Mouse (Mus musculus): ENCODE measurements around the gene Bnc1.

Bnc1 gene

DNA sequence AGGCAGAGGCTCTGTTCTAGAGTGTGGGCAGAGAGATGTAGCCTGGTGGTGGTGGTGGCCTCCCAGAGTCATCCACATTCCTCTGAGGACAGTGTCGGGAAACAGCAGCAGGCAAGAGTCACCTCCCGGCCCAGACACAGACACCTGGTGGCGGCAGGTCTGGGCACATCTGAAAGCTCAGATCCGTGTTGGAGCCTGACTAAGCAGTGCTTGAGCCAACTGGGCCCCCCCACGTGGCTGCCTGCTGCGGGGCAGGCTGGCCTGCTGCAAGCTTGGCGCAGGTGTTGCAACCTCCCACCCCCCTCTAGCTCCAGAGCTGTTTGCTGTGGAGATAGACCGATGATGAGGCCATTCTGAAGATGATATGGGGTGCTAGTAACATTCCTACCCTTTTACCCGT is 3.9 kb upstream of the Bnc1 start:
- H3K36me3 ChIP-seq (ENCODE audit: control insufficient read depth, insufficient read depth, low read length, poor library complexity, severe bottlenecking) = no peaks in the 10 kb centered on the region
- H3K27me3 ChIP-seq (ENCODE audit: control insufficient read depth, insufficient read depth, low read length, poor library complexity, severe bottlenecking) = peaks cover 3% of the 10 kb centered on the region; the same call in 1 of the 2 replicates
- no peak for DNase-seq (ENCODE audit: low read depth, low spot score)

DNA sequence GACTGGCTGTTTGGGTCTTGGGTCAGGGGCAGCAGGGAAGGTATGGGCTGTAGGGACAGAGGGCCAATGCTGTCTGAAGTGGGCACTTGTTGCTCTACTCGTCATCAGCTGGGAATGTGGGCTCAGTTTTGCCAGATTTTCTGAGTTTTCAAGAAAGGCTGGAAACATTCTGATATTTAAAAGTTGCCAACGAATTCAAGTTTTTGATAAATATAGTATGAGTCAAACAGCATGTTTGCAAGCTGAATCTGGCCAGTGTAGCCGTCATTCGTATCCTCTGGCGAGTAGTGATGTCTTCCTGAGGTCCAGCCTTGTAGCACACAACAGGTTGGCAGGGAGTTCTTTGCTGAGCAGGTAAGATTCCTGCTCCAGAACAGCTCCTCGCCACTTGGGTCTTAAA is 3.0 kb upstream of the Bnc1 start:
- Histone ChIP-seq H3K27me3 (ENCODE audit: control insufficient read depth, insufficient read depth, low read length, poor library complexity, severe bottlenecking) (peaks cover 3% of the 10 kb centered on the region; the same call in 1 of the 2 replicates), H3K36me3 (ENCODE audit: control insufficient read depth, insufficient read depth, low read length, poor library complexity, severe bottlenecking) (no peaks in the 10 kb centered on the region)
- DNase-seq (ENCODE audit: low read depth, low spot score) = no peak

GRCm38 (mm10) chr7:81993140-81993539 is 1.0 kb upstream of the Bnc1 start:
- DNase-seq (ENCODE audit: low read depth, low spot score) = no peak
- peaks cover 3% of the 10 kb centered on the region; the same call in 1 of the 2 replicates for H3K27me3 ChIP-seq (ENCODE audit: control insufficient read depth, insufficient read depth, low read length, poor library complexity, severe bottlenecking)
- H3K36me3 ChIP-seq (ENCODE audit: control insufficient read depth, insufficient read depth, low read length, poor library complexity, severe bottlenecking) = no peaks in the 10 kb centered on the region

- Histone ChIP-seq H3K27me3 (ENCODE audit: control insufficient read depth, insufficient read depth, low read length, poor library complexity, severe bottlenecking) (peaks cover 3% of the 10 kb centered on the region; the same call in 1 of the 2 replicates), H3K36me3 (ENCODE audit: control insufficient read depth, insufficient read depth, low read length, poor library complexity, severe bottlenecking) (no peaks in the 10 kb centered on the region)
- peak; percentile 35 for DNase-seq (ENCODE audit: low read depth, low spot score)
These were observed 456 bp downstream of the Bnc1 start for GRCm38 (mm10) chr7:81991611-81992061.

- peak; percentile 4 for DNase-seq (ENCODE audit: low read depth, low spot score)
- Histone ChIP-seq H3K36me3 (ENCODE audit: control insufficient read depth, insufficient read depth, low read length, poor library complexity, severe bottlenecking) (no peaks in the 10 kb centered on the region), H3K27me3 (ENCODE audit: control insufficient read depth, insufficient read depth, low read length, poor library complexity, severe bottlenecking) (peaks cover 3% of the 10 kb centered on the region; the same call in 1 of the 2 replicates)
These were observed 976 bp downstream of the Bnc1 start for GRCm38 (mm10) chr7:81991116-81991515.

GRCm38 (mm10) chr7:81983651-81984050 is 8.4 kb downstream of the Bnc1 start:
- DNase-seq (ENCODE audit: low read depth, low spot score) = no peak
- no peaks in the 10 kb centered on the region for H3K36me3 ChIP-seq (ENCODE audit: control insufficient read depth, insufficient read depth, low read length, poor library complexity, severe bottlenecking)
- no peaks in the 10 kb centered on the region for H3K27me3 ChIP-seq (ENCODE audit: control insufficient read depth, insufficient read depth, low read length, poor library complexity, severe bottlenecking)

DNA sequence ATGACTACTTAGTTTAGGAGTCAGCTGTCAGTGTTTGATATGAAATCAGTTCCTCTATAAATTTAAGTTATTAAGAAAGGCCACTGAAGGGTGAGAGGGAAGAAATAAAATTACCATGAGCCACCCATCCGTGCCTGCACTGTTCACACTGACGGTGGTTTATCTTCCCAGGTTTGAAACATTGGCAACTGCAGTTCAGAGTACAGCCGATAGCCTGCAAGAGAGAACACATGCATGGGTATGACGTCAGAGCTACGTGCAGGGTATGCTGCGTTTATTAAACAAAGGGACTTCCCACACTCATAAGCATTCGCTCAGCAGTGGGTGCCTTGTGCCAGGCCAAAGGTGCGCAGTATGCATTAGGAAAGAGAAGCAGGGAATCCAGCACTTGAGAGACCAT is 13.8 kb downstream of the Bnc1 start:
- no peaks in the 10 kb centered on the region for H3K27me3 ChIP-seq (ENCODE audit: control insufficient read depth, insufficient read depth, low read length, poor library complexity, severe bottlenecking)
- DNase-seq (ENCODE audit: low read depth, low spot score) = no peak
- H3K36me3 ChIP-seq (ENCODE audit: control insufficient read depth, insufficient read depth, low read length, poor library complexity, severe bottlenecking) = no peaks in the 10 kb centered on the region

DNA sequence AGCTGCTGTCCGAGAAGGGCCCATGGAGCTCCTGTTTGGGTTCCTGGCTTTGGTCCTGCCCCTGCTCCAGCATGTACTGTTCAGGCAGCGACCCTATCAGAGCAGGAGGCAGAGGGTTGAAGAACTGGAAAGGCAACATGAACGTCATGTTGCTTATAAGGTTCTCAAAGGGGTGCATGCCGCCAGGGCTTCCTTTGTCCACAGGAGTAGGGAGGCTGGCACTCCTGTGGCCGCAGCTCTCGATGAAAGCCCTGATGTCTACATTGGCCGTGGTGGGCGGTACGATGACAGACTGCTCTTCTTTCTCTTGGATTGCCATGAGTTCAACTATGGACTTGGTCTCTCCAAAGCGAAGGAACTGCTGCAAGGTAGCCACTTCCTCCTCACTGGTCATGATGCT is 17.5 kb downstream of the Bnc1 start:
- no peaks in the 10 kb centered on the region for H3K36me3 ChIP-seq (ENCODE audit: control insufficient read depth, insufficient read depth, low read length, poor library complexity, severe bottlenecking)
- DNase-seq (ENCODE audit: low read depth, low spot score) = no peak
- H3K27me3 ChIP-seq (ENCODE audit: control insufficient read depth, insufficient read depth, low read length, poor library complexity, severe bottlenecking) = no peaks in the 10 kb centered on the region

GRCm38 (mm10) chr7:81973939-81974338 is 18.2 kb downstream of the Bnc1 start:
- Histone ChIP-seq H3K36me3 (ENCODE audit: control insufficient read depth, insufficient read depth, low read length, poor library complexity, severe bottlenecking) (no peaks in the 10 kb centered on the region), H3K27me3 (ENCODE audit: control insufficient read depth, insufficient read depth, low read length, poor library complexity, severe bottlenecking) (no peaks in the 10 kb centered on the region)
- no peak for DNase-seq (ENCODE audit: low read depth, low spot score)

GRCm38 (mm10) chr7:81973339-81973738 is 18.8 kb downstream of the Bnc1 start:
- no peaks in the 10 kb centered on the region for H3K27me3 ChIP-seq (ENCODE audit: control insufficient read depth, insufficient read depth, low read length, poor library complexity, severe bottlenecking)
- no peaks in the 10 kb centered on the region for H3K36me3 ChIP-seq (ENCODE audit: control insufficient read depth, insufficient read depth, low read length, poor library complexity, severe bottlenecking)
- no peak for DNase-seq (ENCODE audit: low read depth, low spot score)

GRCm38 (mm10) chr7:81968975-81969374 is 23.1 kb downstream of the Bnc1 start:
- DNase-seq (ENCODE audit: low read depth, low spot score) = no peak

GRCm38 (mm10) chr7:81968451-81968850 is 23.6 kb downstream of the Bnc1 start:
- no peaks in the 10 kb centered on the region for H3K36me3 ChIP-seq (ENCODE audit: control insufficient read depth, insufficient read depth, low read length, poor library complexity, severe bottlenecking)
- DNase-seq (ENCODE audit: low read depth, low spot score) = no peak
- H3K27me3 ChIP-seq (ENCODE audit: control insufficient read depth, insufficient read depth, low read length, poor library complexity, severe bottlenecking) = no peaks in the 10 kb centered on the region; the same call in 1 of the 2 replicates

More at GRCm38 (mm10) chr7:81968975-81969374, 23.1 kb downstream of the Bnc1 start:
- no peaks in the 10 kb centered on the region; the same call in 1 of the 2 replicates for H3K27me3 ChIP-seq (ENCODE audit: control insufficient read depth, insufficient read depth, low read length, poor library complexity, severe bottlenecking)
- no peaks in the 10 kb centered on the region for H3K36me3 ChIP-seq (ENCODE audit: control insufficient read depth, insufficient read depth, low read length, poor library complexity, severe bottlenecking)

GRCm38 (mm10) chr7:81966195-81966594 is 25.9 kb downstream of the Bnc1 start:
- H3K36me3 ChIP-seq (ENCODE audit: control insufficient read depth, insufficient read depth, low read length, poor library complexity, severe bottlenecking) = no peaks in the 10 kb centered on the region
- no peak for DNase-seq (ENCODE audit: low read depth, low spot score)
- H3K27me3 ChIP-seq (ENCODE audit: control insufficient read depth, insufficient read depth, low read length, poor library complexity, severe bottlenecking) = no peaks in the 10 kb centered on the region; the same call in 1 of the 2 replicates

DNA sequence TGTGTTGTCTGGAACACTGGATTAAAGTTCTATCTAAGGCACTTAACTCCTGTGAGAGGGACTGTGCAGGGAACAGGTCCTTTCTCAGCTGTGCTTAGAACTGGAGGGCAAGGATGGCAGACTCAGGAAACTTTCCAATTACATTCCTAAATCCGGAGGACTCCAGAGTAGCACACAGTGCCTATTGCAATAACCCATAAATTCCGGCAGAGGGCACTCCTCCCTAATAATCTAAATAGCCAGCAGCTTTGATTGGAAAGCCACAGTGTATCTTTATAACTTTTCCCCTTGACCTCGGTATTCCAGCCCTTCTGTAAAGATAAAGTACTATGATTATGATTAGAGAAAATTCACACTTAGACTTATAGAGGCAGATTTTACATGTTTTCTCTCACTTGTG is 32.4 kb downstream of the Bnc1 start:
- no peaks in the 10 kb centered on the region for H3K36me3 ChIP-seq (ENCODE audit: control insufficient read depth, insufficient read depth, low read length, poor library complexity, severe bottlenecking)

GRCm38 (mm10) chr7:81954208-81954846 is 37.8 kb downstream of the Bnc1 start:
- Histone ChIP-seq H3K27me3 (ENCODE audit: control insufficient read depth, insufficient read depth, low read length, poor library complexity, severe bottlenecking) (0 out of 2 replicates have a peak, but pooled peaks cover 3% of the 10 kb centered on the region), H3K36me3 (ENCODE audit: control insufficient read depth, insufficient read depth, low read length, poor library complexity, severe bottlenecking) (no peaks in the 10 kb centered on the region)
- DNase-seq (ENCODE audit: low read depth, low spot score) = peak; percentile 66

More for the DNA sequence above, 32.4 kb downstream of the Bnc1 start:
- peak; percentile 62 for DNase-seq (ENCODE audit: low read depth, low spot score)
- H3K27me3 ChIP-seq (ENCODE audit: control insufficient read depth, insufficient read depth, low read length, poor library complexity, severe bottlenecking) = 0 out of 2 replicates have a peak, but pooled peaks cover 1% of the 10 kb centered on the region

Measured in splenic B cell, adult 2 months (primary cell).